Mouse (Mus musculus) adrenal gland, postnatal 36 days (tissue): ENCODE data around the gene Rae1. TPM values are rescaled to one million over a fixed set of nuclear protein-coding genes. Genes with fewer than 3 reads are reported as not detected.

Experiments used
- DNase-seq, 2 experiments: peaks; one replicate each; pipeline ENCODE4 v3.0.0; 2021; ENCODE audit warnings: mixed read lengths in 1 of 2
- total RNA-seq, 2 experiments: library from RNA; stranded (reverse); gene quantifications; 2 replicates each; pipeline ENCODE4 v1.2.3; 2021

Rae1 gene
- total RNA-seq, 2 experiments from 2014 or later = 64.8 to 66.1 TPM

- no peak for DNase-seq
Observed at GRCm38 (mm10) chr2:173048041-173048745, 48.3 kb downstream of the Rae1 start.

GRCm38 (mm10) chr2:173049231-173049630 is 49.3 kb downstream of the Rae1 start:
- DNase-seq = no peak

- peak; percentile 37 to 42 for DNase-seq
Observed at GRCm38 (mm10) chr2:173049817-173050216, 49.9 kb downstream of the Rae1 start.

- DNase-seq = no peak
Observed at GRCm38 (mm10) chr2:173050604-173051382, 50.9 kb downstream of the Rae1 start.

- no peak for DNase-seq
Observed at GRCm38 (mm10) chr2:173052881-173053280, 53.0 kb downstream of the Rae1 start.

- no peak for DNase-seq
Observed at GRCm38 (mm10) chr2:173053846-173054245, 53.9 kb downstream of the Rae1 start.

GRCm38 (mm10) chr2:173056303-173056881 is 56.5 kb downstream of the Rae1 start:
- no peak for DNase-seq

- no peak for DNase-seq
Observed at GRCm38 (mm10) chr2:173056882-173057315, 57.0 kb downstream of the Rae1 start.

- DNase-seq = no peak
Observed at GRCm38 (mm10) chr2:173057623-173058022, 57.7 kb downstream of the Rae1 start.

GRCm38 (mm10) chr2:173058263-173058662 is 58.3 kb downstream of the Rae1 start:
- DNase-seq = no peak

- no peak for DNase-seq
Observed at GRCm38 (mm10) chr2:173060450-173060849, 60.5 kb downstream of the Rae1 start.

- DNase-seq = no peak
Observed at GRCm38 (mm10) chr2:173061443-173062351, 61.8 kb downstream of the Rae1 start.

- DNase-seq = peak in 1 of 2 experiments; percentile 27
Observed at GRCm38 (mm10) chr2:173063219-173063618, 63.3 kb downstream of the Rae1 start.

GRCm38 (mm10) chr2:173064864-173065263 is 64.9 kb downstream of the Rae1 start:
- no peak for DNase-seq

Other genes starting within 250 kb of the Rae1 start
- gene Bmp7, start 59.8 kb upstream of the Rae1 start, total RNA-seq = 10 to 100 TPM; 30.1 to 68.2 TPM
- not detected for gene Spo11, start 22.4 kb upstream of the Rae1 start, total RNA-seq
- gene Rbm38, start 20.4 kb downstream of the Rae1 start, total RNA-seq = 10 to 100 TPM; 20.8 to 30.0 TPM
- under 1 TPM; 0.10 TPM for gene Ctcfl, start 119.4 kb downstream of the Rae1 start, total RNA-seq
- gene Pck1, start 152.9 kb downstream of the Rae1 start, total RNA-seq = 100 to 1,000 TPM; 816 to 818 TPM
- 1 to 10 TPM; 1.6 to 4.9 TPM for gene Zbp1, start 218.8 kb downstream of the Rae1 start, total RNA-seq